Mouse (Mus musculus): ENCODE results near the gene Lgr6.

Lgr6 gene

GRCm38 (mm10) chr1:135019775-135020167, 85.3 kb downstream of the Lgr6 start:
- no peak for DNase-seq (ENCODE audit: extremely low read depth, insufficient read length, low spot score)

GRCm38 (mm10) chr1:135019087-135019774, 85.8 kb downstream of the Lgr6 start:
- DNase-seq (ENCODE audit: extremely low read depth, insufficient read length, low spot score), result peak; percentile 42

GRCm38 (mm10) chr1:135017656-135018015, 87.4 kb downstream of the Lgr6 start:
- no peak for DNase-seq (ENCODE audit: extremely low read depth, insufficient read length, low spot score)

GRCm38 (mm10) chr1:135016907-135017655, 88.0 kb downstream of the Lgr6 start:
- DNase-seq (ENCODE audit: extremely low read depth, insufficient read length, low spot score), result peak; percentile 81

GRCm38 (mm10) chr1:135014921-135015445, 90.1 kb downstream of the Lgr6 start:
- no peak for DNase-seq (ENCODE audit: extremely low read depth, insufficient read length, low spot score)

GRCm38 (mm10) chr1:135012472-135012871, 92.6 kb downstream of the Lgr6 start:
- DNase-seq (ENCODE audit: extremely low read depth, insufficient read length, low spot score), result no peak

GRCm38 (mm10) chr1:135011912-135012311, 93.2 kb downstream of the Lgr6 start:
- DNase-seq (ENCODE audit: extremely low read depth, insufficient read length, low spot score), result no peak

- DNase-seq (ENCODE audit: extremely low read depth, insufficient read length, low spot score), result no peak
Observed at GRCm38 (mm10) chr1:135009833-135010232, 95.2 kb downstream of the Lgr6 start.

- DNase-seq (ENCODE audit: extremely low read depth, insufficient read length, low spot score), result no peak
Observed at GRCm38 (mm10) chr1:135005696-135006095, 99.4 kb downstream of the Lgr6 start.

- DNase-seq (ENCODE audit: extremely low read depth, insufficient read length, low spot score), result no peak
Observed at GRCm38 (mm10) chr1:135003346-135003745, 101.7 kb downstream of the Lgr6 start.

GRCm38 (mm10) chr1:135000527-135000926, 104.5 kb downstream of the Lgr6 start:
- no peak for DNase-seq (ENCODE audit: extremely low read depth, insufficient read length, low spot score)

GRCm38 (mm10) chr1:134998231-134998630, 106.8 kb downstream of the Lgr6 start:
- DNase-seq (ENCODE audit: extremely low read depth, insufficient read length, low spot score), result no peak

GRCm38 (mm10) chr1:134997568-134997967, 107.5 kb downstream of the Lgr6 start:
- DNase-seq (ENCODE audit: extremely low read depth, insufficient read length, low spot score), result no peak

- DNase-seq (ENCODE audit: extremely low read depth, insufficient read length, low spot score), result no peak
Observed at GRCm38 (mm10) chr1:134996471-134996870, 108.6 kb downstream of the Lgr6 start.

GRCm38 (mm10) chr1:134995954-134996353, 109.1 kb downstream of the Lgr6 start:
- no peak for DNase-seq (ENCODE audit: extremely low read depth, insufficient read length, low spot score)

- no peak for DNase-seq (ENCODE audit: extremely low read depth, insufficient read length, low spot score)
Observed at GRCm38 (mm10) chr1:134995437-134995836, 109.6 kb downstream of the Lgr6 start.

GRCm38 (mm10) chr1:134994739-134995138, 110.3 kb downstream of the Lgr6 start:
- DNase-seq (ENCODE audit: extremely low read depth, insufficient read length, low spot score), result no peak

GRCm38 (mm10) chr1:134992046-134992645, 112.9 kb downstream of the Lgr6 start:
- DNase-seq (ENCODE audit: extremely low read depth, insufficient read length, low spot score), result no peak

- DNase-seq (ENCODE audit: extremely low read depth, insufficient read length, low spot score), result no peak
Observed at GRCm38 (mm10) chr1:134989372-134989771, 115.7 kb downstream of the Lgr6 start.

GRCm38 (mm10) chr1:134987962-134988341, 117.1 kb downstream of the Lgr6 start:
- no peak for DNase-seq (ENCODE audit: extremely low read depth, insufficient read length, low spot score)

- no peak for DNase-seq (ENCODE audit: extremely low read depth, insufficient read length, low spot score)
Observed at GRCm38 (mm10) chr1:134987173-134987961, 117.7 kb downstream of the Lgr6 start.
